Mouse (Mus musculus) kidney, adult 2 months (tissue): ENCODE data around the gene Ubxn10.

Experiments used
- CTCF ChIP-seq: fragments of 200-500 bp; conservative IDR thresholded peaks from 2 replicates; pipeline ENCODE4 v1.5.1; 2011; ENCODE audit warnings: low read depth, mild to moderate bottlenecking, control low read depth, low read length, moderate library complexity, mixed read lengths; ENCODE audit not compliant: insufficient read depth, insufficient read length
- POLR2A ChIP-seq: fragments of 200-500 bp; IDR thresholded peaks from one replicate; pipeline ENCODE4 v1.6.1; 2011; ENCODE audit warnings: low read depth, low read length, control low read depth

DNA sequence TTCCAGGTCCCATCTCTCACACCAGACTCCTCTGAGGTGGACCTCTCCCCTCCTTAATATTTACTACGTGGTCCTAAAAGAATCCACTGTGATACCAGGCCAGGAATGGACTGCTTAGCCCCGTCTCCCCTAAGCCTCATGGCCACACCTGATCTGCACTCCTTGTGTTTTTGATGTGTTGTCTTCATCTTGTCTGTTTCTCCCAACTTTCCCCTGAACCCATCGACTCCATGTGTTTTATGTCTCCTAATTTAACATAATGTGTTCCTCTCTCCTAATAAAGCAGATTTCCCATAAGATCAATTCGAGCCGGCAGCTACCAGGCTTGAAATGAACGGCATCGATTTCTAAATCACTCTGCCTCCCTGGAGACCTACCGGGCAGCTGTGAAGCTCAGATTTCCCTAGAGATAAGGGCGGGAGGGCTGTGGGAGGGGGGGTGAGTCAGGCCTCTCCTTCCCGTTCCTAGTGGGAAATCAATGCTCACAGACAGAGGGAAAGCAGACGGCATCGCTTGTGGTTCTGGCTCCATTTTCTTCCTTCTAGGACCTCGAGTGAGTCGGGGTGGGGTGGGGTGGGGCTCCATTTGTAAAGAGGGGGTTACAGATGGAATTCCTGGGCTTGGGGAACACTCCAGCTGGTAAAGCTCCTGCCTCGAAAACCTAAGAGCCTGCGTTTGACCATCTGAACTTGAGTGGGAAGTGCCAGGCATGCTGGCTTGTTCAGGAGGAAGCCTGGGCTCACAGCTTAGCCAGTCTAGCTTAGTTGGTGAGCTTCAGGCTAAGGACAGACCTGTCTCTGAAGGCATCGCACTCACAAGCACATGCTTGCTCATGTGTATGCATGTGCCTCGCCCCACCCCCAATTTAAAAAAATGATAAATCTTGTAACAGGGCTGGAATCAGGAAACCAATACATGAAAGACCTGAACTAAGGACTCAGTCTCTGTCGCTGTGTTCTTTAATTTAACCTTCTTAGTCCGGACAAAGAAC, 40.7 kb upstream of the Ubxn10 start:
- TF ChIP-seq CTCF = no peak
- TF ChIP-seq POLR2A = no peak
